Mouse (Mus musculus): ENCODE data around the gene Asb17. TPM values are rescaled to one million over a fixed set of nuclear protein-coding genes. Genes with fewer than 3 reads are reported as not detected.
"Not testable (repeated sequence)": the region's sequence is repeated elsewhere in the genome, so short reads cannot be mapped to it uniquely, and the experiment has no call there.

The Asb17 gene
- polyA plus RNA-seq, 1 experiment, result 0.20 TPM

- DNase-seq (ENCODE audit: low read depth), result no peak
Observed at GRCm38 (mm10) chr3:153831873-153832653, 11.9 kb upstream of the Asb17 start.

- DNase-seq (ENCODE audit: low read depth), result no peak
Observed at GRCm38 (mm10) chr3:153832654-153832945, 11.4 kb upstream of the Asb17 start.

- no peak for DNase-seq (ENCODE audit: low read depth)
Observed at GRCm38 (mm10) chr3:153834071-153834470, 9.9 kb upstream of the Asb17 start.

- DNase-seq (ENCODE audit: low read depth), result no peak
Observed at GRCm38 (mm10) chr3:153835455-153836086, 8.4 kb upstream of the Asb17 start.

- no peak for DNase-seq (ENCODE audit: low read depth)
Observed at GRCm38 (mm10) chr3:153836316-153836715, 7.7 kb upstream of the Asb17 start.

GRCm38 (mm10) chr3:153837593-153837992 is 6.4 kb upstream of the Asb17 start:
- DNase-seq (ENCODE audit: low read depth), result no peak

- DNase-seq (ENCODE audit: low read depth), result no peak
Observed at GRCm38 (mm10) chr3:153844757-153845156, 748 bp downstream of the Asb17 start.

GRCm38 (mm10) chr3:153845500-153845899 is 1.5 kb downstream of the Asb17 start:
- DNase-seq (ENCODE audit: low read depth), result no peak

- no peak for DNase-seq (ENCODE audit: low read depth)
Observed at GRCm38 (mm10) chr3:153846109-153846508, 2.1 kb downstream of the Asb17 start.

- DNase-seq (ENCODE audit: low read depth), result no peak
Observed at GRCm38 (mm10) chr3:153847207-153847733, 3.3 kb downstream of the Asb17 start.

- DNase-seq (ENCODE audit: low read depth), result no peak
Observed at GRCm38 (mm10) chr3:153849368-153850015, 5.5 kb downstream of the Asb17 start.

- no peak for DNase-seq (ENCODE audit: low read depth)
Observed at GRCm38 (mm10) chr3:153850759-153851158, 6.8 kb downstream of the Asb17 start.

- no peak for DNase-seq (ENCODE audit: low read depth)
Observed at GRCm38 (mm10) chr3:153852266-153852665, 8.3 kb downstream of the Asb17 start.

GRCm38 (mm10) chr3:153858350-153859001 is 14.5 kb downstream of the Asb17 start:
- DNase-seq (ENCODE audit: low read depth), result no peak

GRCm38 (mm10) chr3:153860392-153860791 is 16.4 kb downstream of the Asb17 start:
- not testable (repeated sequence) for DNase-seq (ENCODE audit: low read depth)

GRCm38 (mm10) chr3:153863816-153864215 is 19.8 kb downstream of the Asb17 start:
- no peak for DNase-seq (ENCODE audit: low read depth)

- no peak for DNase-seq (ENCODE audit: low read depth)
Observed at GRCm38 (mm10) chr3:153864636-153865429, 20.8 kb downstream of the Asb17 start.

GRCm38 (mm10) chr3:153867149-153868136 is 23.4 kb downstream of the Asb17 start:
- no peak for DNase-seq (ENCODE audit: low read depth)

- no peak for DNase-seq (ENCODE audit: low read depth)
Observed at GRCm38 (mm10) chr3:153871396-153871795, 27.4 kb downstream of the Asb17 start.

GRCm38 (mm10) chr3:153886296-153886695 is 42.3 kb downstream of the Asb17 start:
- no peak for DNase-seq (ENCODE audit: low read depth)

Measured in gonadal fat pad, adult 2 months (tissue).